Mouse (Mus musculus) liver, adult 2 months (tissue): Measurements from ENCODE around the gene Taf6l.

Source experiments
- CTCF ChIP-seq: fragments of 200-500 bp; IDR thresholded peaks from 2 replicates; pipeline ENCODE4 v1.5.1; 2011; ENCODE audit warnings: low read depth, low read length, control low read depth
- POLR2A ChIP-seq: fragments of 200-500 bp; IDR thresholded peaks from 2 replicates; pipeline ENCODE4 v1.6.1; 2011; ENCODE audit warnings: low read length, control low read depth; ENCODE audit not compliant: insufficient read depth; ENCODE audit errors: extremely low read depth

DNA sequence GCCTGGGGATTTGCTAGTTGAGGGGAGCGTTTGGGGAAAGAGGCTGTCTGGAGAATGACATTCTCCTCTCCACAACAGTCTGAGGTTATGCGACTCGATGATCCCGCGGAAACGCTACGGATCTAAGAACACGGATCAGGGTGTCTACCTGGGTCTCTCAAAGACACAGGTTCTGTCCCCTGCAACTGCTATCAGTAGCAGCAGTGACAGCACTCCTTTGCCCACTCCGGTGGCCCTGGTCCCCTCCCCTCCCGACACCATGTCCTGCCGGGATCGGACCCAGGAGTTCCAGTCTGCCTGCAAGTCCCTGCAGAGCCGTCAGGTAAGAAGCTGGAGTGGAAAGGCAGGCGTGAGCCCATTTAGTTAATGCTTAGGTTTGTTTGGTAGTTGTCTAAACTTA, 44.0 kb downstream of the Taf6l start:
- no peak for TF ChIP-seq CTCF
- no peak for TF ChIP-seq POLR2A
